Mouse (Mus musculus) lung, embryonic 14.5 days (tissue): ENCODE measurements around the gene Dip2a. TPM values are rescaled to one million over a fixed set of nuclear protein-coding genes. Genes with fewer than 3 reads are reported as not detected.

ENCODE experiments used
- ATAC-seq: fragments of 200-750 bp; cut with Nextera tagmentation; 2 replicates; pipeline ENCODE4 v1.8.0; 2017; ENCODE audit warnings: mild to moderate bottlenecking, moderate TSS enrichment, moderate library complexity; ENCODE audit not compliant: insufficient read depth
- DNase-seq: peaks from one replicate; pipeline ENCODE4 v3.0.0-alpha.2; 2015
- H3K27ac ChIP-seq: fragments of 300-500 bp; sonication (generic); 2 replicates; pipeline ENCODE4 v1.5.1; 2014; ENCODE audit warnings: low read depth, mild to moderate bottlenecking, moderate library complexity
- H3K27me3 ChIP-seq: fragments of 300-500 bp; sonication (generic); 2 replicates; pipeline ENCODE4 v1.6.1; 2014; ENCODE audit warnings: low read length, control low read depth; ENCODE audit not compliant: insufficient read depth
- H3K36me3 ChIP-seq: fragments of 300-500 bp; sonication (generic); 2 replicates; pipeline ENCODE4 v1.6.1; 2014; ENCODE audit warnings: control low read depth; ENCODE audit not compliant: insufficient read depth
- H3K4me1 ChIP-seq: fragments of 300-500 bp; sonication (generic); 2 replicates; pipeline ENCODE4 v1.6.1; 2014; ENCODE audit warnings: antibody characterized with exemption, control low read depth; ENCODE audit not compliant: insufficient read depth
- H3K4me2 ChIP-seq: fragments of 300-500 bp; sonication (generic); 2 replicates; pipeline ENCODE4 v1.6.1; 2014; ENCODE audit warnings: mild to moderate bottlenecking
- H3K4me3 ChIP-seq: fragments of 300-500 bp; sonication (generic); 2 replicates; pipeline ENCODE4 v1.5.1; 2014; ENCODE audit warnings: low read depth, low read length
- H3K9ac ChIP-seq: fragments of 300-500 bp; sonication (generic); 2 replicates; pipeline ENCODE4 v1.6.1; 2014
- H3K9me3 ChIP-seq: fragments of 300-500 bp; sonication (generic); 2 replicates; pipeline ENCODE4 v1.6.1; 2016; ENCODE audit warnings: low read depth, low read length, control low read depth
- CTCF ChIP-seq: IDR thresholded peaks from 2 replicates; pipeline ENCODE4 v1.5.1; 2016; ENCODE audit warnings: antibody characterized with exemption, low read depth
- WGBS: fragments of 180-500 bp; shearing (Covaris S2); extraction: QIAGEN DNeasy Blood & Tissue Kit; methylation state at CpG from one replicate; pipeline ENCODE4 v1.1.7; 2014; 5-methylcytosine and 5-hydroxymethylcytosine counted together
- polyA plus RNA-seq: library from polyadenylated mRNA; unstranded; fragments of >200 nt; fragmentation: Nextera tagmentation; extraction: Ambion mirVana; gene quantifications from 2 replicates; pipeline ENCODE4 v1.2.1, GENCODE M21; 2014

Gene Dip2a
- polyA plus RNA-seq, 1 experiment from 2014 or later: 6.5 TPM

- Histone ChIP-seq H3K9ac (no peak overlapping the region), H3K4me3 (peak overlapping the region; percentile 92), H3K27me3 (no peaks in the 10 kb centered on the region), H3K9me3 (no peaks in the 10 kb centered on the region), H3K27ac (no peak overlapping the region), H3K36me3 (peaks cover 14% of the 10 kb centered on the region), H3K4me1 (0 out of 2 replicates have a peak, but pooled peaks cover 6% of the 10 kb centered on the region), H3K4me2 (peak overlapping the region; percentile 93)
- no peak for TF ChIP-seq CTCF
- 11% methylated on average over 8 of the region's 8 CpGs for WGBS
- ATAC-seq (no peak), DNase-seq (peak; percentile 26)
Measured at GRCm38 (mm10) chr10:76346043-76346491, 976 bp upstream of the Dip2a start.

- peak overlapping the region; percentile 12; the same call in 1 of the 2 replicates for H3K27ac ChIP-seq
- WGBS: 1% methylated on average over 12 of the region's 12 CpGs
- H3K36me3 ChIP-seq: peaks cover 8% of the 10 kb centered on the region; the same call in 1 of the 2 replicates
- ATAC-seq (no peak; the same call in 1 of the 2 replicates), DNase-seq (no peak)
- no peaks in the 10 kb centered on the region for H3K27me3 ChIP-seq
- peak overlapping the region; percentile 92 for H3K4me3 ChIP-seq
- 0 out of 2 replicates have a peak, but pooled peaks cover 6% of the 10 kb centered on the region for H3K4me1 ChIP-seq
- peak overlapping the region; percentile 93 for H3K4me2 ChIP-seq
- no peak for TF ChIP-seq CTCF
- peak overlapping the region; percentile 89 for H3K9ac ChIP-seq
- no peaks in the 10 kb centered on the region for H3K9me3 ChIP-seq
Measured at GRCm38 (mm10) chr10:76345540-76345902, 430 bp upstream of the Dip2a start.

- no peak for TF ChIP-seq CTCF
Measured at GRCm38 (mm10) chr10:76334350-76334749, 10.7 kb downstream of the Dip2a start.

GRCm38 (mm10) chr10:76332040-76332439, 13.1 kb downstream of the Dip2a start:
- no peak for TF ChIP-seq CTCF
- ATAC-seq (no peak), DNase-seq (no peak)
- Histone ChIP-seq H3K27ac (no peak overlapping the region), H3K4me1 (no peaks in the 10 kb centered on the region), H3K4me3 (no peak overlapping the region), H3K4me2 (no peak overlapping the region), H3K9ac (no peak overlapping the region), H3K36me3 (no peaks in the 10 kb centered on the region), H3K27me3 (no peaks in the 10 kb centered on the region), H3K9me3 (no peaks in the 10 kb centered on the region)
- 74% methylated on average over 2 of the region's 2 CpGs for WGBS

More at GRCm38 (mm10) chr10:76334350-76334749, 10.7 kb downstream of the Dip2a start:
- DNase-seq (no peak), ATAC-seq (no peak)
- Histone ChIP-seq H3K36me3 (no peaks in the 10 kb centered on the region), H3K4me2 (no peak overlapping the region), H3K27me3 (no peaks in the 10 kb centered on the region), H3K4me3 (no peak overlapping the region), H3K27ac (no peak overlapping the region), H3K9me3 (no peaks in the 10 kb centered on the region), H3K4me1 (no peaks in the 10 kb centered on the region), H3K9ac (no peak overlapping the region)
- 54% methylated on average over 4 of the region's 4 CpGs for WGBS

- H3K9me3 ChIP-seq: no peaks in the 10 kb centered on the region
- no peaks in the 10 kb centered on the region for H3K36me3 ChIP-seq
- ATAC-seq (no peak), DNase-seq (no peak)
- no peak for TF ChIP-seq CTCF
- H3K9ac ChIP-seq: no peak overlapping the region
- H3K4me3 ChIP-seq: no peak overlapping the region
- no peaks in the 10 kb centered on the region for H3K27me3 ChIP-seq
- H3K4me2 ChIP-seq: no peak overlapping the region
- no peaks in the 10 kb centered on the region for H3K4me1 ChIP-seq
- H3K27ac ChIP-seq: no peak overlapping the region
- 67% methylated on average over 4 of the region's 4 CpGs for WGBS
Measured at GRCm38 (mm10) chr10:76329093-76329492, 16.0 kb downstream of the Dip2a start.

- Histone ChIP-seq H3K4me3 (no peak overlapping the region), H3K36me3 (no peaks in the 10 kb centered on the region), H3K27me3 (no peaks in the 10 kb centered on the region), H3K4me1 (no peaks in the 10 kb centered on the region), H3K4me2 (no peak overlapping the region), H3K9me3 (no peaks in the 10 kb centered on the region), H3K27ac (no peak overlapping the region), H3K9ac (no peak overlapping the region)
- ATAC-seq (no peak), DNase-seq (no peak)
- 73% methylated on average over 3 of the region's 3 CpGs for WGBS
- TF ChIP-seq CTCF: no peak
Measured at GRCm38 (mm10) chr10:76328574-76328973, 16.5 kb downstream of the Dip2a start.

- H3K27me3 ChIP-seq: no peaks in the 10 kb centered on the region
- WGBS: 71% methylated on average over 5 of the region's 6 CpGs
Measured at GRCm38 (mm10) chr10:76326304-76327006, 18.6 kb downstream of the Dip2a start.

More at GRCm38 (mm10) chr10:76326304-76327006, 18.6 kb downstream of the Dip2a start:
- peak; percentile 25 for TF ChIP-seq CTCF
- Histone ChIP-seq H3K36me3 (no peaks in the 10 kb centered on the region), H3K4me3 (no peak overlapping the region), H3K9me3 (no peaks in the 10 kb centered on the region), H3K4me2 (no peak overlapping the region), H3K9ac (no peak overlapping the region), H3K27ac (no peak overlapping the region), H3K4me1 (no peaks in the 10 kb centered on the region)
- no peak for ATAC-seq
- peak; percentile 39 for DNase-seq
